Mouse (Mus musculus) stomach, postnatal 0 days (tissue): ENCODE measurements around the gene Prdm11.

Experiments used
- CTCF ChIP-seq: IDR thresholded peaks from 2 replicates; pipeline ENCODE4 v1.5.1; 2016; ENCODE audit warnings: antibody characterized with exemption, low read depth, mild to moderate bottlenecking, moderate library complexity
- EP300 ChIP-seq: optimal IDR thresholded peaks from 2 replicates; pipeline ENCODE3; 2016; ENCODE audit warnings: antibody characterized with exemption

DNA sequence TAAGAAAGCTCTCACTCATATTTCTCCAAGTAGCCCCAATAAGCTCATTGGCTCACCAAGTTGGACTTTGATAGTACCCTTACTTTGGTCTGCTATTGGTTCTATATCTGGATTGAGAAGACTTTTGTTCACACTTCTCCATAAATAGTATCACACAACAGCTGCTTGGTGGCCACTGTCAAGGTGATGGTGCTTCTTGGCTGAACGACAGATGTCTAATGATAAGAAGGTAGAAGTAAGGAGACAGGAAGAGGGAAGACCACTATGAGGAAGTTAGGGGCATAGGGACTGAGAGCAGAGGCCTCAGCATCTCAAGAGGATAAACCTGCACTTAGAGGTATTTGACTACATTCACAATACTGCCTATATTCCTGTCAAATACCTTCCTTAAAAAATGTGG, 81.6 kb downstream of the Prdm11 start:
- TF ChIP-seq CTCF = no peak
- TF ChIP-seq EP300 = no peak
